Mouse (Mus musculus) hindbrain, embryonic 13.5 days (tissue): ENCODE measurements around the gene Skida1. TPM values are rescaled to one million over a fixed set of nuclear protein-coding genes. Genes with fewer than 3 reads are reported as not detected.

Experiments used
- ATAC-seq: fragments of 200-750 bp; cut with Nextera tagmentation; 2 replicates; pipeline ENCODE4 v1.8.0; 2017; ENCODE audit warnings: moderate TSS enrichment; ENCODE audit not compliant: low FRiP score
- H3K27ac ChIP-seq: fragments of 300-500 bp; sonication (generic); 2 replicates; pipeline ENCODE4 v1.5.1; 2015; ENCODE audit warnings: inconsistent platforms, mild to moderate bottlenecking, moderate library complexity
- H3K27me3 ChIP-seq: fragments of 300-500 bp; sonication (generic); 2 replicates; pipeline ENCODE4 v1.6.1; 2015; ENCODE audit warnings: mild to moderate bottlenecking, inconsistent platforms
- H3K36me3 ChIP-seq: fragments of 300-500 bp; sonication (generic); 2 replicates; pipeline ENCODE4 v1.6.1; 2015; ENCODE audit warnings: mild to moderate bottlenecking, inconsistent platforms
- H3K4me1 ChIP-seq: fragments of 300-500 bp; sonication (generic); replicated peaks from 2 replicates; pipeline ENCODE4 v1.6.1; 2015; ENCODE audit warnings: inconsistent platforms
- H3K4me2 ChIP-seq: fragments of 300-500 bp; sonication (generic); 2 replicates; pipeline ENCODE4 v1.6.1; 2015; ENCODE audit warnings: inconsistent platforms, mild to moderate bottlenecking, moderate library complexity
- H3K4me3 ChIP-seq: fragments of 300-500 bp; sonication (generic); 2 replicates; pipeline ENCODE4 v1.5.1; 2015; ENCODE audit warnings: mild to moderate bottlenecking, inconsistent platforms
- H3K9ac ChIP-seq: fragments of 300-500 bp; sonication (generic); 2 replicates; pipeline ENCODE4 v1.6.1; 2015; ENCODE audit warnings: mild to moderate bottlenecking, inconsistent platforms
- H3K9me3 ChIP-seq: fragments of 300-500 bp; sonication (generic); 2 replicates; pipeline ENCODE4 v1.6.1; 2016; ENCODE audit warnings: inconsistent platforms
- WGBS: fragments of 180-500 bp; shearing (Covaris S2); methylation state at CpG from one replicate; pipeline ENCODE4 v1.1.7; 2015; 5-methylcytosine and 5-hydroxymethylcytosine counted together
- polyA plus RNA-seq: library from polyadenylated mRNA; unstranded; fragments of >200 nt; fragmentation: Nextera tagmentation; extraction: Ambion mirVana; gene quantifications from 2 replicates; pipeline ENCODE4 v1.2.1, GENCODE M21; 2015

Skida1 gene
- polyA plus RNA-seq, 1 experiment from 2014 or later, result 12.7 TPM

DNA sequence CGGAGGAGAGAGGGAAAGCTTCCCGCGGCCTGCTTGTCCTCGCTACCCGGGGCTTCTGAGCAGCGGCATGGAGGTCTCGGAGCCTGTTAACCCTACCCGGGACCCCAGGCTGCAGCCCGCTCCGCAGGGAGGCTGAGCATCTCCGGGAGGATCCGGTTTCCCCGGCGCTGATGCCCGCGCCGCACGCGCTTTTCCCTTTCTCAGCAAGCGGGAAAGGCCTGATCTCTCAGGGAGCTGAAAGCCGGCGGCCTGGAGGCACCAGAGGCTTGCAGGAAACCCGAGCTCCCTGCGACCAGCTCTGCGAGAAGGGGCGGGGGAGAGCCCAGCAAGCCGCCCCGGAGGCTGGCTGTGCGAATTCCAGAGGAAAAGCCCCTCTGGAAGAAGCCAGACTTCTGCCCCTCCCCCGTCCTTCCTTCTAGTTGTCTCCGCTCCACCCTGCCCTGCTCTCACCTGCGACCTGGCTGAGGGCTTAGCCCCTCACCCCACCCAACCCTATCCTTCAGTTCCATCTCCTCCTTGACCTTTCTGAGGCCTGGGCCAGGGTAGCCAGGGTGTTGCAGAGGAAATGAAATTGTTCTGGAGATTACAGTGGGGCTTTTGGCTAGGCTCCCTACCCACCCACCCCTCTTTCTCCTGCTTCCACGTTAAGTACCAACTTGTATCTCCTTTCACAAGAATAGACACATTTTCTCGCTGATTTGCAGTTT is 16.9 kb downstream of the Skida1 start:
- H3K27me3 ChIP-seq, result no peaks in the 10 kb centered on the region
- peak overlapping the region; percentile 37; the same call in 1 of the 2 replicates for H3K27ac ChIP-seq
- H3K9ac ChIP-seq, result peak overlapping the region; percentile 84
- peak overlapping the region; percentile 92 for H3K4me2 ChIP-seq
- no peaks in the 10 kb centered on the region for H3K36me3 ChIP-seq
- H3K9me3 ChIP-seq, result no peaks in the 10 kb centered on the region
- H3K4me1 ChIP-seq, result peaks cover 52% of the 10 kb centered on the region
- no peak for ATAC-seq
- peak overlapping the region; percentile 39 for H3K4me3 ChIP-seq
- 3% methylated on average over 34 of the region's 34 CpGs for WGBS

DNA sequence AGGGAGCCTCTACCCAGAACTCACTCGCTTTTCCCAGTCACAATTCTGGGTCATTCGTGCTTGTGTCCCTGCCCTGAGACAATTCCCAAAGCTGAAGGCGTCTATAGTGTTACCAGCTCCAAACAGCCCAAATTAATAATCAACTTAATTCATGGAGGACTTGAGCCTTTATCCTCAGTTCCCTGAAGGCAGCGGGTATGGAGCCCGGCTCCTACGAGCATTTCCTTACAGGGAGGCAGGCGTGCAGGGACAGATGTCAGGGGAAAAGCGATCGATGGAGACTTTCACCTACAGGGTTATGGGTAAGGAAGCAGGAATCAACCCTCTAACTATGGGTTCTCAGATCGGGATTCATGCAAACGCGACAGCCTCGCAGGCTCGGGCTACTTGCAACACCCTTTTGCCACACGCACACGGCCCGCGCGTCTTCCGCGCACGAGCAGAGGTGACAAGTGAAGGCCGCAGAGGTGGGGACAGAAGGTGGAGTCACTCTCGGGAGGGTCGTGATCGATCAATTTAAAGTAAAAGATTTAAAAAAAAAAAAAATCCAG is 17.5 kb downstream of the Skida1 start:
- peak overlapping the region; percentile 39 for H3K4me3 ChIP-seq
- peak overlapping the region; percentile 37; the same call in 1 of the 2 replicates for H3K27ac ChIP-seq
- peak overlapping the region; percentile 84 for H3K9ac ChIP-seq
- peak overlapping the region; percentile 92 for H3K4me2 ChIP-seq
- no peak for ATAC-seq
- no peaks in the 10 kb centered on the region for H3K9me3 ChIP-seq
- peaks cover 58% of the 10 kb centered on the region for H3K4me1 ChIP-seq
- no peaks in the 10 kb centered on the region for H3K36me3 ChIP-seq
- no peaks in the 10 kb centered on the region for H3K27me3 ChIP-seq
- WGBS, result 2% methylated on average over 26 of the region's 26 CpGs

DNA sequence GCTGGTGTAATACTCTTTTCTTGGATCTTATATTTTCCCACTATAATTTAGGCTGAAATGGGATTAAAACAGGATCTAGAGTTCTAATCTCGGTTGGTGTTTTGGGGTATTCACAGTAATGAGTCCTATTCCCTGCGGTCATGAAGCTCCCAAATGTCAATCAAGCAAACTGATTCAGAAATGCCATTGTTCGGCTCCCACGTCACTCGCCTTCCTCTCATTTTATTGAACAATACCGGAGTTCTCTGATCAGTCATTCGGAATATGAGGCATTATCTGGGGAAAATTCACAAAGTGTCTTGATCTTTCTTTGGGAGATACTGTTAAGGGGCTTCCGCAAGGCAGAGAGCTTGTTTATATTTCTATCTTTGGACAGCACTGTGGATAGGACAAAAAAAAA is 18.3 kb downstream of the Skida1 start:
- ATAC-seq, result no peak
- H3K9ac ChIP-seq, result no peak overlapping the region
- no peaks in the 10 kb centered on the region for H3K9me3 ChIP-seq
- no peaks in the 10 kb centered on the region for H3K36me3 ChIP-seq
- no peak overlapping the region for H3K4me3 ChIP-seq
- H3K27ac ChIP-seq, result no peak overlapping the region
- H3K4me2 ChIP-seq, result peak overlapping the region; percentile 92
- WGBS, result 18% methylated on average over 8 of the region's 8 CpGs
- peaks cover 66% of the 10 kb centered on the region for H3K4me1 ChIP-seq
- no peaks in the 10 kb centered on the region for H3K27me3 ChIP-seq

DNA sequence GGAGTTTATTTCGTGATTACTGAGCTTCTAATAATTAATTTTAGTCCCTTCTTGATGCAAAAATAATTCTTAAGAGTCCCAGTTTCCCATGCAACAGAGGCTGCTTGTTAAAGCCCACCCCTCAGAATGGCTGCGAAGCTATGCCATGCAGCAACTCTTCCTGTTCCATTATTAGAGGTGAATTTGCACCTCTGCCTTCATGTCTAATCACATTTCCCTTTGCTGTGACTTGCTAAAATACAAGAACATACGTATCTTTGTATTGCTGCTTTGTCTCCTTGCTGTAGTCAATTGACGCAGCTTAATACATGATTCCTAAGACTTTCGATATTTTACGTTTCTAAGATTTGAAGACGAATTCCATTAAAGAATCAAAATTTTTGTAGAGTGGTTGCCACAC is 19.2 kb downstream of the Skida1 start:
- no peak overlapping the region for H3K4me3 ChIP-seq
- H3K27ac ChIP-seq, result no peak overlapping the region
- H3K4me2 ChIP-seq, result peak overlapping the region; percentile 22; the same call in 1 of the 2 replicates
- H3K9ac ChIP-seq, result no peak overlapping the region
- no peak for ATAC-seq
- no peaks in the 10 kb centered on the region for H3K36me3 ChIP-seq
- WGBS, result 48% methylated on average over 7 of the region's 7 CpGs
- H3K4me1 ChIP-seq, result peaks cover 65% of the 10 kb centered on the region
- no peaks in the 10 kb centered on the region for H3K9me3 ChIP-seq
- H3K27me3 ChIP-seq, result no peaks in the 10 kb centered on the region

DNA sequence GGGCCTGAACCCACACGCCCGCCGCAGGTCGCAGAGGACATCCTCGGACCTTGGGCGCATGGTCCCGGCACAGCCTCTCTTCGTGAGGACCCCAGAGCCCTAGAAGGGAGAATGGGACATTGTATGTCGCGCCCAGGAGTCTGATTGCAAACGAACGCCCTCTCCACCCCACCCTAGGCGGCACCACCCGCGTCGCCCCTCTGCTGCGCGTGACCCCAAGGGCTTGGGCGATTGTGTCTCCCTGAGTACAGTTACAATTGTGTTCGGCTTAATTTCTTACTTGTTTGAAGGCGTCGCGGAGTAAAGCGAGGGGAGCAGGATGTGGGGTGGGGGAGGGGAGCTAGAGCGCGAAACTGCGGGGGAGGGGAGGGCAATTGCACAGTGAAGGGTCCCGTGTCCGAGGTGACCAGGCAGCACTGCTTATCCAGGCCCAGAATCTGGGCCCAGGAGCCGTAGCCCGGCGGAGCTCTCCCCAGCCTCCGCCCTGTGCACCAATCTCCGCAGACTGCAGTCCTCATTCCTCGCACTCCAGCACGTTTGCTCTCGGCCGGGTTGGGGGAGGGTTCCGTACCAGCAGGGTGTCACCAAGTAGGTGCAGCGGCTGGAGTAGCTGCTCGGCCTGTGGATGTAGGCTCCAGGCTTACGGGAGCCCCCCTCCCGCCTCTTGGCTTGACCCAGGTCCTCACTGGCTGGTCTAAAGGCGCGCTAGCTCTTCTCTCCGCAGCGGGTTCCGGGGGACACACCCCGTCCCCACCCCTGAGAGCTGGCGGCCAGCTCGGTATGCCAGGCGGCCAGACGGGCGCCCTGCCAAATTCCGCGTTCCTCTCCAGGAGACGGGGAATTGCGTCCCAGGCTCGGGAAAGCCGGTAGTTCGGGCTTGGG is 20.5 kb downstream of the Skida1 start:
- WGBS, result under 1% methylated on average over 61 of the region's 61 CpGs
- peak overlapping the region; percentile 65 for H3K4me3 ChIP-seq
- H3K4me1 ChIP-seq, result peaks cover 53% of the 10 kb centered on the region
- no peaks in the 10 kb centered on the region for H3K36me3 ChIP-seq
- peak overlapping the region; percentile 97 for H3K4me2 ChIP-seq
- no peaks in the 10 kb centered on the region for H3K27me3 ChIP-seq
- peak overlapping the region; percentile 99 for H3K27ac ChIP-seq
- peak; percentile 65 for ATAC-seq
- no peaks in the 10 kb centered on the region for H3K9me3 ChIP-seq
- peak overlapping the region; percentile 90 for H3K9ac ChIP-seq

DNA sequence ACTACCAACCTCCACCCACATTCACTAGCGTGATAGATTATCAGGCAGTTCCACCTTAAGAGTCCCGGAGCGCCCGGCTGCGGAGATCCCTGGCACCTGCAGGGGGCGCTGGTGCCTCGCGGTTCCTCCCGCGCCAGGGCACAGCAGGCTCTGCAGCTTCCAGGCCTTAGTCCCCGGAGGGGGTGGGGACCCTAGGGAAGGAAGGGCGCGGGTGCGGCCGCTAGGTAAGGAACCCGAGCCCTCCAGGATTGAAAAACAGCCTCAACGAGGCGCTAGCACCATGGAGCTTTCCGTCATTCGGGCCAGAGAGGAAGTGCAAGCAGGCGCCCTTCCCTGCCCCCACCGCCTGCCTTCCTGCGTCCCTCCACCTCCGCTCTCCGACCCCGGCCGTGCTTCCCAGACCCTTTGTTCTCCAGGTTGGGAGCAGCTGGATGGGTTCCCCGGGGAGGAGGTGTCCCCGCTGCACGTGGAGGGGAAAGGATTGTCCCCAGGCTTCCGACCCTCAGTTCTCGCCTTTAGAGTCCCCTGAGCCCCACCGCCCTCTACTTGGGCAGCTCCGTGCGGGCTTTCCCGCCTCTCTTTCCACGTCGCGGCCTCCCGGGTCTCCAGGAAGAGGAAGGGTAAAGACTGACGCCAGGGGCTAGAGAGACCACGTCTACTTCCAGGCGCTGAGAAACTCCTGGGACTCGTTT is 21.3 kb downstream of the Skida1 start:
- peaks cover 45% of the 10 kb centered on the region for H3K4me1 ChIP-seq
- under 1% methylated on average over 44 of the region's 44 CpGs for WGBS
- H3K36me3 ChIP-seq, result no peaks in the 10 kb centered on the region
- H3K9ac ChIP-seq, result peak overlapping the region; percentile 90
- H3K27ac ChIP-seq, result peak overlapping the region; percentile 99
- no peaks in the 10 kb centered on the region for H3K9me3 ChIP-seq
- H3K4me2 ChIP-seq, result peak overlapping the region; percentile 97
- peak overlapping the region; percentile 65 for H3K4me3 ChIP-seq
- no peaks in the 10 kb centered on the region for H3K27me3 ChIP-seq
- peak; percentile 80 for ATAC-seq

DNA sequence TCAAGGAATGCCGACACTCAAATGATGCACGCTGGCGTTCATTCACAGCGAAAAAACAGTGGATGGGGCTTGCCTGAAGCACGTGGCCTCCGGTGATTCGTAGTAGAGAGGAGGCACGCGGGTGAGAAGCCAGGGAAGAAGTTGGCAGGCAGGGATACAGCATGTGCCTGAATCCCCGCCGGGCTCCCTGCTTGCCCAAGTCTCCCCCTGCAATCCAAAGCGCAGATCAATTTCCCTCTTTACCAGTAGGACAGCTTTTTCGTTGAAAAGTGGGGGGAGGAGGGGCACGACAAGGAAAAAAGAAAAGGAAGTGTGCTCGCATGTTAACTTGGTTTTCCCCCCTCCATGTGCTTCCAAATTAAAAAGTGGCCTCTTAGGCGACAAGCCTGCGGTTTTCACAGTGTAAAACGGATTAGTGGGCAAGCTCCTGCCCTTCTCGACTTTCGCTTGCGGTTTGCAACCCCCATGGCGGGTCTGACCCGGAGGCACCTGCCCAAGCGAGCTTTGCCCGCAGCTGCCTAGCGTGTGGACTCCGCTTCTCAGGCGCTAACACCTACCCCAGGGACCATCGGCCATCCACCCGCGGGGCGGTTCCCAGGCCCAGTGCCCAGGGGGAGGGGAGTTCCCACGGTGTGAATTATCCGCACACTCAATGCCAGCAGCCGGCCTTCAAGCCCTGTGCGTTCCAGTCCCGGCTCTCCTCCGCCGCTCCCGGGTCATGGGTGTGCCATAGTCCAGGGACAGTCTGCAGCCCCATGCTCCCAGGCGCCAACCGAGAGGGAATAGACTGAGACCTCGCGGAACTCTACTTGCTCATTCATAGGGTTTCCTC is 22.5 kb downstream of the Skida1 start:
- Histone ChIP-seq H3K27me3 (no peaks in the 10 kb centered on the region), H3K4me2 (peak overlapping the region; percentile 97), H3K36me3 (no peaks in the 10 kb centered on the region), H3K9ac (peak overlapping the region; percentile 90), H3K4me1 (peaks cover 32% of the 10 kb centered on the region), H3K4me3 (peak overlapping the region; percentile 65), H3K9me3 (no peaks in the 10 kb centered on the region), H3K27ac (peak overlapping the region; percentile 99)
- ATAC-seq, result peak; percentile 23
- under 1% methylated on average over 44 of the region's 44 CpGs for WGBS

DNA sequence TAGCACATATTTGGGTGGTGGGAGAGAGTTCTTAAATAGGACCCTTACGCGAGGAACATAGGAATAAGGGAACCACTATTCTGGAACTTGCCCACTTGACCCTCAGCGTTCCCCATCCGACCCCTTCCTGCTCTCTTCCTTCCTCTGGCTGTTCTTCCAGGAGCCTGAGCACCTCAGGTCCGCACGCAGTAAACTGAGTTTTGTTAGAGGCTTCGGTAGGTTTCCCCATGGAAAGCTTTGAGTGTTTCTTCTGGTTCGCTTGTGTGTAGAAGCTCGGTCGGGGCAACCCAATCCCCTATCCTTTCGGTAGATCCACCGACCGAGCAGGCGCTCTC is 23.1 kb downstream of the Skida1 start:
- H3K4me2 ChIP-seq, result peak overlapping the region; percentile 97
- peaks cover 27% of the 10 kb centered on the region for H3K4me1 ChIP-seq
- H3K27ac ChIP-seq, result peak overlapping the region; percentile 99
- H3K36me3 ChIP-seq, result no peaks in the 10 kb centered on the region
- no peaks in the 10 kb centered on the region for H3K9me3 ChIP-seq
- ATAC-seq, result no peak
- H3K4me3 ChIP-seq, result peak overlapping the region; percentile 65
- peak overlapping the region; percentile 90 for H3K9ac ChIP-seq
- H3K27me3 ChIP-seq, result no peaks in the 10 kb centered on the region
- 2% methylated on average over 14 of the region's 14 CpGs for WGBS

DNA sequence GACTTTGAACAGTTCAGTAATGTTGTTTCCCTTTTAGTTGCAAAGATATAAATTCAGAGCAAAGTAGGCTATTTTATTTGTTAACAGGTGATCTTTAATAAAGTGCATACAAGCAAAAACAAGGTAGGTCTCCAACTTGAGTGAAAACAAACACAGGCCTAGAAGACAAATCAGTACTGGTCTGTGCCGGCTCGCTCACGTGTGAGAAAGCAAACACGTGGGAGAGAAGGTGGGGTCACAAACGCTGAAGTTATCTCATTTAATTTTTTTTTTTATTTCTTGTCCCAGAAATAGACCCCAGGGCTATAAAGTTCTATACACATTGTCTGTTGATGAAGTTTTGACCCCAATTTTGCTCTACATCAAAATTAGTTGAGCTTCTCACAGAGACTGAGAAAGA is 23.7 kb downstream of the Skida1 start:
- no peaks in the 10 kb centered on the region for H3K9me3 ChIP-seq
- H3K9ac ChIP-seq, result no peak overlapping the region
- H3K27ac ChIP-seq, result no peak overlapping the region
- H3K4me2 ChIP-seq, result peak overlapping the region; percentile 97
- WGBS, result 26% methylated on average over 5 of the region's 5 CpGs
- no peaks in the 10 kb centered on the region for H3K36me3 ChIP-seq
- ATAC-seq, result no peak
- no peaks in the 10 kb centered on the region for H3K27me3 ChIP-seq
- H3K4me1 ChIP-seq, result peaks cover 27% of the 10 kb centered on the region
- peak overlapping the region; percentile 65; the same call in 1 of the 2 replicates for H3K4me3 ChIP-seq

DNA sequence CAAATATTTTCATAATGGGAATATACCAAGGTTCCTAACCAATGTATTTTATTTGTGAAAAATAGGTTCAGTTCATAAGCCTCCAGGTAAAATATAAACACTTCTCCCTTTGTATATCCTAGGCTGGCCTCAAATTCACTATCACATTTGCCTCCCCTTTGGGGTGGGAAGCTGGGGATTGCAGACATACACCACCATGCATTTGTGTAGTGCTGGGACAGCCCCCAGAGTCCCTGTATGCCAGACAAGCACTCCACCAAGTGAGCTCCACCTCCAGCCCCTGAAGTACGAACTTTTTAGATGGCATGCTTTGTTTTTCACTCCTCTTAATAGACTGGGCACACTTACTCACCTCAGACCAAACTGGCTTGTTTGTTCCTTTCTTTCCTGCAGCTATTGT is 26.0 kb downstream of the Skida1 start:
- 64% methylated on average over 1 of the region's 1 CpGs for WGBS
- ATAC-seq, result no peak
- H3K4me2 ChIP-seq, result no peak overlapping the region

DNA sequence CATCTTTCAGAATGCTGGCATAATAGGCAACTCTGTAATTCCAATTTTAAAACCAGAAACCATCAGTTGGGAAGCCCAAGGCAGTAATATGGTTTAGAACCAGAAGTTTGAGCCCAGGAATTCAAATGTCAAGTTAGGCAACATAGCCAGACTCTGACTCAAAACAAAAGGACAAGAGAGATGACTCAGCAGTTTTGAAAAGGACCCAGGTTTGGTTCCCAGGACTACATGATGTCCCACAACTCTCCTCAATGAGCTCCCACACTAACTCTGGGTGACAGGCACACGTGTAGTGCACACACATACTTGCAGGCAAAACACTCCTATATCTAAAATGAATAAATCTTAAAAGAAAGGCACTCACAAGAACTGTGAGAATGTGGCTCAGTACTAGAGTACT is 29.7 kb downstream of the Skida1 start:
- no peaks in the 10 kb centered on the region for H3K36me3 ChIP-seq
- WGBS, result 85% methylated on average over 1 of the region's 1 CpGs
- H3K27me3 ChIP-seq, result no peaks in the 10 kb centered on the region
- H3K9ac ChIP-seq, result no peak overlapping the region
- H3K27ac ChIP-seq, result no peak overlapping the region
- H3K4me1 ChIP-seq, result no peaks in the 10 kb centered on the region
- no peak overlapping the region for H3K4me3 ChIP-seq
- no peak for ATAC-seq
- H3K9me3 ChIP-seq, result no peaks in the 10 kb centered on the region
- no peak overlapping the region for H3K4me2 ChIP-seq

More for the DNA sequence above, 26.0 kb downstream of the Skida1 start:
- no peak overlapping the region for H3K4me3 ChIP-seq
- H3K27ac ChIP-seq, result no peak overlapping the region
- no peak overlapping the region for H3K9ac ChIP-seq
- H3K9me3 ChIP-seq, result no peaks in the 10 kb centered on the region
- no peaks in the 10 kb centered on the region for H3K36me3 ChIP-seq
- H3K27me3 ChIP-seq, result no peaks in the 10 kb centered on the region
- peaks cover 19% of the 10 kb centered on the region for H3K4me1 ChIP-seq
